Mouse (Mus musculus) E14TG2a.4 (cell line): ENCODE data around the gene Tbc1d21.

Source experiments
- H3K27me3 ChIP-seq: 2 replicates; pipeline ENCODE4 v1.6.1; 2014; ENCODE audit warnings: low read length, control low read depth; ENCODE audit not compliant: insufficient read depth
- H3K36me3 ChIP-seq: 2 replicates; pipeline ENCODE4 v1.6.1; 2014; ENCODE audit warnings: low read length, control low read depth; ENCODE audit not compliant: insufficient read depth
- H3K4me1 ChIP-seq: replicated peaks from 2 replicates; pipeline ENCODE4 v1.6.1; 2014; ENCODE audit warnings: low read depth, low read length, control low read depth
- H3K4me3 ChIP-seq: replicated peaks from 2 replicates; pipeline ENCODE4 v1.5.1; 2014; ENCODE audit warnings: mild to moderate bottlenecking, low read length
- H3K9me3 ChIP-seq: 2 replicates; pipeline ENCODE4 v1.6.1; 2014; ENCODE audit warnings: low read length, control low read depth
- CTCF ChIP-seq: conservative IDR thresholded peaks from 2 replicates; pipeline ENCODE4 v1.5.1; 2014; ENCODE audit warnings: low read length
- NANOG ChIP-seq: IDR thresholded peaks from 2 replicates; pipeline ENCODE4 v1.6.1; 2014; ENCODE audit warnings: borderline replicate concordance, low read length, mixed read lengths
- POU5F1 ChIP-seq: IDR thresholded peaks from 2 replicates; pipeline ENCODE4 v1.6.1; 2014; ENCODE audit warnings: low read length, borderline replicate concordance

Tbc1d21 gene

DNA sequence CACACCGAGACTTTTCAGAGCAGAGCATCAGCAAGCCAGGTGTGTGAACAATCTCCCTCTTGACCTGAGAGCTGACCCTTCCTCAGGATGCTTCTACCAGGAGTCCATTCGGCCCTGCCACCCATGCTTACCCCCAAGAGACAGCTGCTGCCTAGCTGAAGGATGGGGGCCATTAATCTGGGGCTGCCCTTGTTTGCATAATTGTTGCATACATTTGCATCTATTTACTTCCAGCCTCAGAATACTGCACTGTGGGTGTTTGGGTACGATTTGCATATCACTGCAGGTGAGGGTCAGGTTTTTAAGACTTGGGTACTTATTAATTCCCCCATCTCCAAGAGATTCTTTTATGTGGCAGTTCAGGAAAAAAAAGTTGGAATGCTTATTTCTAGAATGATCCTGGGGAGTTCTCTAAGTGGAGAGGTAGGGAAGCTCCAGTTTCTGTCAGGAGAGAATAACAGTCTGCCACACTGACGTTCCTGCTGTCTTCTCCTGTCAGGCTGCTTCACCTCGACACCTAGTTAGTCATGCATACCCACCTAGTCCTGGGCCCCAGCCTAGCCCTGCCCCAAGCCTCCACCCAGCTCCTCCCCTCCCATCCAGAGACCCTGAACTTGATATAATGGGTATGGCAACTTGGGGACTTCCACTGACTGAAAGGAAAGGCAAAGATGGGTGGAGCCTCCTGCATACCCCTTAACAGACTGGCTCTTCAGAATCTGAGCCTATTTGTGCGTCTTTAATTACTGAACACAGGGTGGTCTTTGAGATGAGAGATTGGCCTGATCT, 14.8 kb downstream of the Tbc1d21 start:
- peaks cover 12% of the 10 kb centered on the region for H3K4me1 ChIP-seq
- no peaks in the 10 kb centered on the region for H3K36me3 ChIP-seq
- no peak overlapping the region for H3K4me3 ChIP-seq
- no peaks in the 10 kb centered on the region for H3K9me3 ChIP-seq
- TF ChIP-seq CTCF, result no peak
- TF ChIP-seq NANOG, result no peak
- no peak for TF ChIP-seq POU5F1
- peaks cover 17% of the 10 kb centered on the region for H3K27me3 ChIP-seq

DNA sequence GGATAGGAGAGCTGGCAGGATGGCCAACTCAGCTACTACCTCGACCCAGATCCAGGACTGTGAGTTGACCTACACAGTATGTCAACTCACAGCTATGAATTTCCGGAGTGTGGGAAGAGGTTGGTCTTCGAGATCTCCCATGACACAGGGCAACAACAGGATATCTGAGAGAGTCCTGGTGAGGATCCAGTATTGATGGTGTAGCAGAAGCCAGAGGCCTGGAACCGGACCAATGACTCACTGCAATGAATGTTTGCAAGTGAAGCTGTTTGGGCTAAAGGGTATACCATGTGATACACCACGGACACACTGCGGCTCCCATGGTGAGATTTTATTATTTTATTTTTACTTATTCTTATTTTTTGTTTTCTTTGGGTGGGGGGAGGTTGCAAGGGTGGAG, 15.6 kb downstream of the Tbc1d21 start:
- H3K9me3 ChIP-seq, result no peaks in the 10 kb centered on the region
- no peaks in the 10 kb centered on the region for H3K36me3 ChIP-seq
- no peak overlapping the region for H3K4me3 ChIP-seq
- TF ChIP-seq NANOG (no peak), CTCF (no peak), POU5F1 (no peak)
- H3K4me1 ChIP-seq, result peaks cover 12% of the 10 kb centered on the region
- H3K27me3 ChIP-seq, result peaks cover 11% of the 10 kb centered on the region

- H3K4me1 ChIP-seq, result peaks cover 12% of the 10 kb centered on the region
- TF ChIP-seq POU5F1, result no peak
- no peak for TF ChIP-seq CTCF
- TF ChIP-seq NANOG, result no peak
- H3K36me3 ChIP-seq, result no peaks in the 10 kb centered on the region
- H3K27me3 ChIP-seq, result peaks cover 4% of the 10 kb centered on the region; the same call in 1 of the 2 replicates
- no peak overlapping the region for H3K4me3 ChIP-seq
- H3K9me3 ChIP-seq, result no peaks in the 10 kb centered on the region
Observed at GRCm38 (mm10) chr9:58353224-58353623, 17.0 kb downstream of the Tbc1d21 start.

- Histone ChIP-seq H3K27me3 (peaks cover 41% of the 10 kb centered on the region), H3K36me3 (no peaks in the 10 kb centered on the region), H3K4me3 (no peak overlapping the region), H3K4me1 (no peaks in the 10 kb centered on the region), H3K9me3 (no peaks in the 10 kb centered on the region)
- TF ChIP-seq POU5F1 (no peak), NANOG (no peak), CTCF (no peak)
Observed at GRCm38 (mm10) chr9:58347795-58348194, 22.5 kb downstream of the Tbc1d21 start.

- Histone ChIP-seq H3K4me1 (no peaks in the 10 kb centered on the region), H3K4me3 (no peak overlapping the region), H3K9me3 (no peaks in the 10 kb centered on the region), H3K36me3 (no peaks in the 10 kb centered on the region), H3K27me3 (peaks cover 45% of the 10 kb centered on the region)
- TF ChIP-seq CTCF (no peak), NANOG (no peak), POU5F1 (no peak)
Observed at GRCm38 (mm10) chr9:58346498-58346897, 23.8 kb downstream of the Tbc1d21 start.

- Histone ChIP-seq H3K36me3 (no peaks in the 10 kb centered on the region), H3K4me3 (no peak overlapping the region), H3K9me3 (no peaks in the 10 kb centered on the region), H3K27me3 (peaks cover 44% of the 10 kb centered on the region), H3K4me1 (no peaks in the 10 kb centered on the region)
- TF ChIP-seq CTCF, result no peak
- no peak for TF ChIP-seq POU5F1
- no peak for TF ChIP-seq NANOG
Observed at GRCm38 (mm10) chr9:58345963-58346362, 24.3 kb downstream of the Tbc1d21 start.

- Histone ChIP-seq H3K27me3 (peaks cover 36% of the 10 kb centered on the region), H3K4me1 (peaks cover 3% of the 10 kb centered on the region; the same call in 1 of the 2 replicates), H3K9me3 (no peaks in the 10 kb centered on the region), H3K4me3 (no peak overlapping the region), H3K36me3 (no peaks in the 10 kb centered on the region)
- no peak; the same call in 1 of the 2 replicates for TF ChIP-seq CTCF
- TF ChIP-seq NANOG, result no peak
- no peak for TF ChIP-seq POU5F1
Observed at GRCm38 (mm10) chr9:58341795-58342194, 28.5 kb downstream of the Tbc1d21 start.

DNA sequence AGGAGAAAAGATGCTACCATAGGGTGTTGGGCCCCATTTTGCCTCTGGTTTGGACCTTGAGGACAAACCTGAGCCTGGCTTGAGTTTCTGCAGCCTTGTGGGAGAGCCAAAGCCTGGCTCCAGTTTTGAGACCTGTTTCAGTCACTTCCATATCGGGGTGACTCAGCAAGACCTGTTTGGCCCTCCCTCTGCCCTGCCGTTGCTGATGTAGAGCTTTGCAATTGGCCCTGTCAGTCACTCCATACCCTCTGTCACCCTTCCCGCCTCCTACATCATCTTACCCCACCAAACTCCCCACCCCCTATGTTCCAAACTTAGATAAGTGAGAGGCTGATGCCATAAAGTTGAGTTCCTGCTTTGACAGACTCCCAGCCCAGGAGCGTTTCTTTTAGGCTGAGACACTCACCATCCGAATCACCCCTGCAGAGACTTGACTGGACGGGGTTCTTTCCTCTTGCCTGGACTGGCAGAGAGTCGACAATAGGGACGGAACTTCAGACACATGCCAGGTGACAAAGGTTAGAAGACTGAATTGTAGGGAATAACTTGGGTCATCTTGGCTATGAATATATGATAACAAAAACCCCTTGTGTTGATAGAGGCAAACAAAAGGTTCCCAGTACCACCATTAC, 33.5 kb downstream of the Tbc1d21 start:
- peaks cover 8% of the 10 kb centered on the region; the same call in 1 of the 2 replicates for H3K4me1 ChIP-seq
- no peaks in the 10 kb centered on the region for H3K36me3 ChIP-seq
- peaks cover 11% of the 10 kb centered on the region for H3K9me3 ChIP-seq
- no peak for TF ChIP-seq CTCF
- no peak for TF ChIP-seq NANOG
- TF ChIP-seq POU5F1, result no peak
- no peak overlapping the region for H3K4me3 ChIP-seq
- peaks cover 10% of the 10 kb centered on the region; the same call in 1 of the 2 replicates for H3K27me3 ChIP-seq

GRCm38 (mm10) chr9:58331276-58331675, 39.0 kb downstream of the Tbc1d21 start:
- Histone ChIP-seq H3K4me3 (no peak overlapping the region), H3K27me3 (peaks cover 20% of the 10 kb centered on the region), H3K4me1 (no peaks in the 10 kb centered on the region), H3K36me3 (no peaks in the 10 kb centered on the region), H3K9me3 (peaks cover 23% of the 10 kb centered on the region)
- TF ChIP-seq POU5F1, result no peak
- TF ChIP-seq NANOG, result no peak
- no peak for TF ChIP-seq CTCF
